Mouse (Mus musculus) midbrain, postnatal 0 days (tissue): ENCODE data around the gene Smco3. TPM values are rescaled to one million over a fixed set of nuclear protein-coding genes. Genes with fewer than 3 reads are reported as not detected.

ENCODE experiments used
- ATAC-seq: fragments of 200-750 bp; cut with Nextera tagmentation; 2 replicates; pipeline ENCODE4 v1.8.0; 2017; ENCODE audit warnings: moderate number of reproducible peaks, mild to moderate bottlenecking, moderate TSS enrichment, moderate library complexity; ENCODE audit not compliant: low FRiP score
- DNase-seq: peaks from one replicate; pipeline ENCODE4 v3.0.0-alpha.2; 2015; ENCODE audit warnings: low spot score
- H3K27ac ChIP-seq: fragments of 300-500 bp; sonication (generic); 2 replicates; pipeline ENCODE4 v1.5.1; 2014; ENCODE audit warnings: low read depth, mild to moderate bottlenecking, low read length, mixed read lengths
- H3K27me3 ChIP-seq: fragments of 300-500 bp; sonication (generic); 2 replicates; pipeline ENCODE4 v1.6.1; 2014; ENCODE audit warnings: low read length, control low read depth, mixed read lengths; ENCODE audit not compliant: insufficient read depth
- H3K36me3 ChIP-seq: fragments of 300-500 bp; sonication (generic); 2 replicates; pipeline ENCODE4 v1.6.1; 2014; ENCODE audit warnings: low read length, control low read depth, mixed read lengths; ENCODE audit not compliant: insufficient read depth
- H3K4me1 ChIP-seq: fragments of 300-500 bp; sonication (generic); 2 replicates; pipeline ENCODE4 v1.6.1; 2014; ENCODE audit warnings: mild to moderate bottlenecking, control low read depth, antibody characterized with exemption, low read length, mixed read lengths; ENCODE audit not compliant: insufficient read depth
- H3K4me2 ChIP-seq: fragments of 300-500 bp; sonication (generic); 2 replicates; pipeline ENCODE4 v1.6.1; 2014; ENCODE audit warnings: low read depth, mild to moderate bottlenecking, low read length, mixed read lengths; ENCODE audit not compliant: poor library complexity, severe bottlenecking
- H3K4me3 ChIP-seq: fragments of 300-500 bp; sonication (generic); 2 replicates; pipeline ENCODE4 v1.5.1; 2014; ENCODE audit warnings: low read depth, mild to moderate bottlenecking, low read length, moderate library complexity
- H3K9ac ChIP-seq: fragments of 300-500 bp; sonication (generic); replicated peaks from 2 replicates; pipeline ENCODE4 v1.6.1; 2014; ENCODE audit warnings: mild to moderate bottlenecking, low read length, moderate library complexity, mixed read lengths; ENCODE audit not compliant: poor library complexity, severe bottlenecking
- H3K9me3 ChIP-seq: fragments of 300-500 bp; sonication (generic); 2 replicates; pipeline ENCODE4 v1.6.1; 2016; ENCODE audit warnings: low read length, control low read depth
- CTCF ChIP-seq: IDR thresholded peaks from 2 replicates; pipeline ENCODE4 v1.5.1; 2016; ENCODE audit warnings: antibody characterized with exemption, mild to moderate bottlenecking
- WGBS: fragments of 180-500 bp; shearing (Covaris S2); extraction: QIAGEN DNeasy Blood & Tissue Kit; methylation state at CpG from one replicate; pipeline ENCODE4 v1.1.7; 2014; 5-methylcytosine and 5-hydroxymethylcytosine counted together
- polyA plus RNA-seq: library from polyadenylated mRNA; unstranded; fragments of >200 nt; fragmentation: Nextera tagmentation; extraction: Ambion mirVana; gene quantifications from 2 replicates; pipeline ENCODE4 v1.2.1, GENCODE M21; 2015
- total RNA-seq: library from RNA; depleted of rRNA; stranded (reverse); fragments of >200 nt; gene quantifications from 2 replicates; pipeline ENCODE4 v1.2.3, GENCODE M21; 2014

Smco3 gene
- total and polyA plus RNA-seq, 2 experiments from 2014 or later, result 0.83 to 3.6 TPM

DNA sequence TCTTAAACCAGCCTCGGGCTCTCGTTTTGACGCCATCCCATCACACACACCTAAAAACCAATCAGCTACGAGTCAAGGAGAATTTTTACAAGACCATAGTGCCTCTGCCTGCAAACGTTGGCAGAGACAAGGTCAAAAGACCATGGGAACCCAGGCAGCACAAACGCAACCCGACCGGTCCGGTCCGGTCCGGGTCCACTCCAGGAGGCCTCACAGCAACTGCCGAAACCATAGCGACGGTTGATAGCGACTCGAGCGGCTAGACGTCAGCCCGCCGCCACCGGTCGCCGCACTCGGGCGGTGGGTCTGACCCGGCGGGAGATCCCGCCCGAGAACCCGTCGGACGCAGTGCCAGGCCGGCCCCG is 7.8 kb downstream of the Smco3 start, which contains the start of gene BC049715:
TSS of gene BC049715 (plus strand) at position 111 of the 365 bp plus-strand sequence.
- Histone ChIP-seq H3K9me3 (no peaks in the 10 kb centered on the region), H3K27ac (peak within 1 kb of the TSS; percentile 83), H3K4me3 (peak within 1 kb of the TSS; percentile 100), H3K27me3 (peaks cover 6% of the 10 kb centered on the region; the same call in 1 of the 2 replicates), H3K9ac (peak within 1 kb of the TSS; percentile 98), H3K36me3 (peaks cover 17% of the 10 kb centered on the region), H3K4me1 (peaks cover 4% of the 10 kb centered on the region; the same call in 1 of the 2 replicates), H3K4me2 (peak within 1 kb of the TSS; percentile 59)
- ATAC-seq, result no peak; the same call in 1 of the 2 replicates
- peak; percentile 32 for DNase-seq
- under 1% methylated on average over 34 of the region's 34 CpGs for WGBS
- TF ChIP-seq CTCF, result no peak

- Histone ChIP-seq H3K4me2 (peak overlapping the region; percentile 59), H3K4me1 (peaks cover 4% of the 10 kb centered on the region; the same call in 1 of the 2 replicates)
- ATAC-seq, result no peak
Measured at GRCm38 (mm10) chr6:136827116-136827515, 8.1 kb downstream of the Smco3 start.

GRCm38 (mm10) chr6:136824987-136825386 is 10.3 kb downstream of the Smco3 start:
- no peak overlapping the region for H3K4me3 ChIP-seq
- DNase-seq (no peak), ATAC-seq (no peak)
- peaks cover 4% of the 10 kb centered on the region; the same call in 1 of the 2 replicates for H3K4me1 ChIP-seq
- no peaks in the 10 kb centered on the region for H3K27me3 ChIP-seq
- WGBS, result 95% methylated on average over 8 of the region's 8 CpGs
- no peaks in the 10 kb centered on the region for H3K9me3 ChIP-seq
- no peak overlapping the region for H3K4me2 ChIP-seq
- H3K27ac ChIP-seq, result no peak overlapping the region
- TF ChIP-seq CTCF, result no peak
- H3K36me3 ChIP-seq, result peaks cover 41% of the 10 kb centered on the region
- no peak overlapping the region for H3K9ac ChIP-seq

More at GRCm38 (mm10) chr6:136827116-136827515, 8.1 kb downstream of the Smco3 start:
- Histone ChIP-seq H3K9me3 (no peaks in the 10 kb centered on the region), H3K4me3 (peak overlapping the region; percentile 100), H3K36me3 (peaks cover 20% of the 10 kb centered on the region), H3K27ac (peak overlapping the region; percentile 83; the same call in 1 of the 2 replicates), H3K27me3 (peaks cover 6% of the 10 kb centered on the region; the same call in 1 of the 2 replicates), H3K9ac (peak overlapping the region; percentile 98)
- DNase-seq, result no peak
- no peak for TF ChIP-seq CTCF
- 16% methylated on average over 7 of the region's 7 CpGs for WGBS

DNA sequence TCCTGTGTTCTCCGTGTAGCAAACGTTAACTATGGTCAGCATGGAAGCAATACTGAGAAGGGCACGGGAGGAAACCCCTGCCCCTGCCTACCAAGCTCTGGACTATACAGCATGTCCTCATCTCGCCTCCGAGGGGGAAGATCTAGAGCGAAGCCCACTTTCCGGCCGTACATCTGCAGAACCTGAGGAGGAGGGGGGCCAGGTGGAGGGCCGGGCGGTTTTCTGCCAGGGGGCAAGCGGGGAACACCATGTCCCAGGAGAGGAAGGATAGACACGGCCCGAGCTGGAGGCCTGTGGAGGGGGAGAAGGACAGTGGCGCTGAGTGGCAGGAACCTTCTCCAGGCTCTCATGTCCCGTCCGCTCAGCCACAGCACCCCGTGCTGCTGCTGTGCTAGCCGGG is 14.2 kb downstream of the Smco3 start:
- no peaks in the 10 kb centered on the region for H3K4me1 ChIP-seq
- ATAC-seq (no peak), DNase-seq (no peak)
- H3K36me3 ChIP-seq, result peaks cover 64% of the 10 kb centered on the region
- H3K4me3 ChIP-seq, result no peak overlapping the region
- H3K9ac ChIP-seq, result no peak overlapping the region
- H3K27ac ChIP-seq, result no peak overlapping the region
- H3K9me3 ChIP-seq, result no peaks in the 10 kb centered on the region
- no peaks in the 10 kb centered on the region for H3K27me3 ChIP-seq
- H3K4me2 ChIP-seq, result no peak overlapping the region
- 94% methylated on average over 18 of the region's 18 CpGs for WGBS
- TF ChIP-seq CTCF, result no peak

DNA sequence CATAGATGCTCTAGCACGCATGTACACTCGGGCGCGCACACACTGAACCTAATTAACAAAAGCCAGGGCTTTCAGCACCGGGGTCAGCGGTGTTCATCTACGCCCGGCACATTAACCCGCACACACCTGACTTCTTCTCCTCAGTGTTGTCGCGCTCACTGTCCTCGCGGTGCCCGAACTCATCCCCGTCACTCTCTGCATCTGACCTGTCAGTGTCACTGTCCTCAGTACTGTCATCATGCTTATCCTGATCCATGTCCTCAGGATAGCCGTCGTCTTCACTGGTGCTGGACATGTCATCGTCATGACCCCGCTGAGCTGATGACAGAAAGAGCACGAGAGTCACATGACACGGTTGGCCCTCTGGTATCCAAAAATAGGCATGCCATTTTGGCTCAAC is 14.9 kb downstream of the Smco3 start:
- DNase-seq, result no peak
- H3K4me3 ChIP-seq, result no peak overlapping the region
- no peaks in the 10 kb centered on the region for H3K27me3 ChIP-seq
- no peaks in the 10 kb centered on the region for H3K9me3 ChIP-seq
- H3K9ac ChIP-seq, result no peak overlapping the region
- TF ChIP-seq CTCF, result no peak
- ATAC-seq, result no peak
- no peak overlapping the region for H3K27ac ChIP-seq
- H3K36me3 ChIP-seq, result peaks cover 68% of the 10 kb centered on the region
- H3K4me2 ChIP-seq, result no peak overlapping the region
- no peaks in the 10 kb centered on the region for H3K4me1 ChIP-seq
- 96% methylated on average over 21 of the region's 21 CpGs for WGBS

GRCm38 (mm10) chr6:136817549-136817948 is 17.7 kb downstream of the Smco3 start:
- Histone ChIP-seq H3K4me2 (no peak overlapping the region), H3K9ac (no peak overlapping the region), H3K27me3 (no peaks in the 10 kb centered on the region), H3K36me3 (peaks cover 76% of the 10 kb centered on the region), H3K4me3 (no peak overlapping the region), H3K27ac (no peak overlapping the region), H3K9me3 (no peaks in the 10 kb centered on the region), H3K4me1 (no peaks in the 10 kb centered on the region)
- no peak for TF ChIP-seq CTCF
- DNase-seq, result no peak
- 97% methylated on average over 3 of the region's 3 CpGs for WGBS
- no peak for ATAC-seq
